Mouse (Mus musculus) small intestine, adult 2 months (tissue): ENCODE data around the gene Dlg5.

Experiments used
- CTCF ChIP-seq: fragments of 200-500 bp; IDR thresholded peaks from 2 replicates; pipeline ENCODE4 v1.5.1; 2012; ENCODE audit warnings: low read depth, mild to moderate bottlenecking, control low read depth, inconsistent platforms, low read length, moderate library complexity, mixed read lengths; ENCODE audit not compliant: insufficient replicate concordance, insufficient read length; ENCODE audit errors: extremely low read depth
- POLR2A ChIP-seq: fragments of 200-500 bp; IDR thresholded peaks from 2 replicates; pipeline ENCODE4 v1.6.1; 2012; ENCODE audit warnings: low read depth, mild to moderate bottlenecking, control low read depth, inconsistent platforms, low read length, moderate library complexity

DNA sequence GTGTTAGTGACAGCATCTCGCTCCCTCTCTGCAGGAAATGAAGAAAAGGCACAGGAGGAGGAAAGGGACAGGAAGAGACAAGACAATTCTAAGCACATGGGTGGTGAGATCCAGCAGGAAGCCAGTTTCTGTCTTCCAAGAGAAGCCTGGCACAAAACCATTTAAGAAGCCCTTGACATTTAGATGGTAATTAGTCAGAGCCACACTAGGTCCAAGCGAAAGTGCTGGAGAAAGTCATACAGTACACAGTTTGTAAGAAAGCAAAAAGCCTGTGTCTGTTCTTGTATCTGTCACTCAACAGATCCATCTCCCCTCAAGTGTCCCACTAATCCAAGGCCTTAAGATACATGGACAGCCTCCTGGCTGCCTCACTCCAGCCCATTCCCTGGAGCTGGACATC, 3.7 kb downstream of the Dlg5 start:
- TF ChIP-seq POLR2A (no peak), CTCF (no peak)
